Mouse (Mus musculus) forebrain, embryonic 16.5 days (tissue): Measurements from ENCODE around the gene Bdkrb2. TPM values are rescaled to one million over a fixed set of nuclear protein-coding genes. Genes with fewer than 3 reads are reported as not detected.

Source experiments
- ATAC-seq: fragments of 200-750 bp; cut with Nextera tagmentation; 2 replicates; pipeline ENCODE4 v1.8.0; 2017; ENCODE audit warnings: mild to moderate bottlenecking, moderate library complexity
- H3K27ac ChIP-seq: fragments of 300-500 bp; sonication (generic); 2 replicates; pipeline ENCODE4 v1.5.1; 2014; ENCODE audit warnings: low read length, control low read depth
- H3K27me3 ChIP-seq: fragments of 300-500 bp; sonication (generic); replicated peaks from 2 replicates; pipeline ENCODE4 v1.6.1; 2014; ENCODE audit warnings: low read length; ENCODE audit not compliant: control insufficient read depth, insufficient read depth
- H3K36me3 ChIP-seq: fragments of 300-500 bp; sonication (generic); 2 replicates; pipeline ENCODE4 v1.6.1; 2014; ENCODE audit not compliant: control insufficient read depth, insufficient read depth
- H3K4me1 ChIP-seq: fragments of 300-500 bp; sonication (generic); replicated peaks from 2 replicates; pipeline ENCODE4 v1.6.1; 2014; ENCODE audit warnings: low read length; ENCODE audit not compliant: control insufficient read depth, insufficient read depth
- H3K4me2 ChIP-seq: fragments of 300-500 bp; sonication (generic); 2 replicates; pipeline ENCODE4 v1.6.1; 2014; ENCODE audit warnings: mild to moderate bottlenecking, low read length, control low read depth
- H3K4me3 ChIP-seq: fragments of 300-500 bp; sonication (generic); replicated peaks from 2 replicates; pipeline ENCODE4 v1.5.1; 2014; ENCODE audit warnings: mild to moderate bottlenecking, low read length, control low read depth
- H3K9ac ChIP-seq: fragments of 300-500 bp; sonication (generic); replicated peaks from 2 replicates; pipeline ENCODE4 v1.6.1; 2014; ENCODE audit warnings: low read depth, low read length, control low read depth
- H3K9me3 ChIP-seq: fragments of 300-500 bp; sonication (generic); 2 replicates; pipeline ENCODE4 v1.6.1; 2016; ENCODE audit warnings: low read length; ENCODE audit not compliant: control insufficient read depth
- WGBS: fragments of 180-500 bp; shearing (Covaris S2); extraction: QIAGEN DNeasy Blood & Tissue Kit; methylation state at CpG from one replicate; pipeline ENCODE4 v1.1.7; 2014; 5-methylcytosine and 5-hydroxymethylcytosine counted together
- polyA plus RNA-seq: library from polyadenylated mRNA; unstranded; fragments of >200 nt; fragmentation: Nextera tagmentation; extraction: Ambion mirVana; gene quantifications from 2 replicates; pipeline ENCODE4 v1.2.1, GENCODE M21; 2015

Bdkrb2 gene
- polyA plus RNA-seq, 1 experiment from 2014 or later = 0.61 TPM

GRCm38 (mm10) chr12:105544872-105545271, 18.2 kb upstream of the Bdkrb2 start:
- no peak overlapping the region for H3K4me3 ChIP-seq
- WGBS = 86% methylated on average over 7 of the region's 7 CpGs
- no peaks in the 10 kb centered on the region for H3K36me3 ChIP-seq
- H3K4me2 ChIP-seq = no peak overlapping the region
- no peak overlapping the region for H3K9ac ChIP-seq
- H3K4me1 ChIP-seq = no peaks in the 10 kb centered on the region
- no peak overlapping the region for H3K27ac ChIP-seq
- H3K9me3 ChIP-seq = no peaks in the 10 kb centered on the region
- no peaks in the 10 kb centered on the region for H3K27me3 ChIP-seq
- ATAC-seq = no peak

- Histone ChIP-seq H3K9ac (no peak overlapping the region), H3K4me2 (no peak overlapping the region), H3K36me3 (no peaks in the 10 kb centered on the region), H3K27ac (no peak overlapping the region), H3K4me3 (no peak overlapping the region), H3K27me3 (no peaks in the 10 kb centered on the region), H3K4me1 (no peaks in the 10 kb centered on the region), H3K9me3 (no peaks in the 10 kb centered on the region)
- 48% methylated on average over 17 of the region's 17 CpGs for WGBS
- no peak for ATAC-seq
These were observed 17.2 kb upstream of the Bdkrb2 start for GRCm38 (mm10) chr12:105545696-105546435.

GRCm38 (mm10) chr12:105546538-105546937, 16.5 kb upstream of the Bdkrb2 start:
- Histone ChIP-seq H3K36me3 (no peaks in the 10 kb centered on the region), H3K4me1 (peaks cover 2% of the 10 kb centered on the region; the same call in 1 of the 2 replicates), H3K27me3 (no peaks in the 10 kb centered on the region), H3K4me3 (no peak overlapping the region), H3K9ac (no peak overlapping the region), H3K9me3 (no peaks in the 10 kb centered on the region), H3K4me2 (no peak overlapping the region), H3K27ac (no peak overlapping the region)
- WGBS = 80% methylated on average over 6 of the region's 6 CpGs
- no peak for ATAC-seq

GRCm38 (mm10) chr12:105547151-105547550, 15.9 kb upstream of the Bdkrb2 start:
- Histone ChIP-seq H3K9ac (no peak overlapping the region), H3K4me1 (peaks cover 2% of the 10 kb centered on the region; the same call in 1 of the 2 replicates), H3K27ac (no peak overlapping the region), H3K9me3 (no peaks in the 10 kb centered on the region), H3K27me3 (no peaks in the 10 kb centered on the region), H3K36me3 (no peaks in the 10 kb centered on the region), H3K4me3 (no peak overlapping the region), H3K4me2 (no peak overlapping the region)
- 79% methylated on average over 2 of the region's 2 CpGs for WGBS
- no peak for ATAC-seq

GRCm38 (mm10) chr12:105548001-105548400, 15.0 kb upstream of the Bdkrb2 start:
- Histone ChIP-seq H3K9me3 (no peaks in the 10 kb centered on the region), H3K36me3 (no peaks in the 10 kb centered on the region), H3K27ac (no peak overlapping the region), H3K27me3 (no peaks in the 10 kb centered on the region), H3K4me1 (peaks cover 2% of the 10 kb centered on the region; the same call in 1 of the 2 replicates), H3K4me3 (no peak overlapping the region), H3K4me2 (no peak overlapping the region), H3K9ac (no peak overlapping the region)
- no peak for ATAC-seq
- 68% methylated on average over 2 of the region's 2 CpGs for WGBS

- ATAC-seq = no peak
- Histone ChIP-seq H3K27me3 (no peaks in the 10 kb centered on the region), H3K9me3 (no peaks in the 10 kb centered on the region), H3K36me3 (no peaks in the 10 kb centered on the region), H3K27ac (no peak overlapping the region), H3K9ac (no peak overlapping the region), H3K4me3 (no peak overlapping the region), H3K4me2 (no peak overlapping the region), H3K4me1 (peaks cover 2% of the 10 kb centered on the region; the same call in 1 of the 2 replicates)
- 86% methylated on average over 6 of the region's 6 CpGs for WGBS
These were observed 14.1 kb upstream of the Bdkrb2 start for GRCm38 (mm10) chr12:105548881-105549280.

- Histone ChIP-seq H3K9ac (no peak overlapping the region), H3K9me3 (no peaks in the 10 kb centered on the region), H3K4me3 (no peak overlapping the region), H3K27me3 (no peaks in the 10 kb centered on the region), H3K36me3 (no peaks in the 10 kb centered on the region), H3K4me1 (peaks cover 2% of the 10 kb centered on the region; the same call in 1 of the 2 replicates), H3K4me2 (no peak overlapping the region), H3K27ac (no peak overlapping the region)
- WGBS = 83% methylated on average over 4 of the region's 4 CpGs
- no peak for ATAC-seq
These were observed 12.9 kb upstream of the Bdkrb2 start for GRCm38 (mm10) chr12:105549835-105550802.

- WGBS = 45% methylated on average over 6 of the region's 6 CpGs
- ATAC-seq = no peak
- Histone ChIP-seq H3K9ac (no peak overlapping the region), H3K36me3 (no peaks in the 10 kb centered on the region), H3K27ac (no peak overlapping the region), H3K9me3 (no peaks in the 10 kb centered on the region), H3K4me3 (no peak overlapping the region), H3K27me3 (no peaks in the 10 kb centered on the region), H3K4me1 (peaks cover 2% of the 10 kb centered on the region; the same call in 1 of the 2 replicates), H3K4me2 (no peak overlapping the region)
These were observed 11.5 kb upstream of the Bdkrb2 start for GRCm38 (mm10) chr12:105551551-105551989.

GRCm38 (mm10) chr12:105554151-105554772, 8.8 kb upstream of the Bdkrb2 start:
- no peak overlapping the region for H3K4me3 ChIP-seq
- no peak overlapping the region for H3K9ac ChIP-seq
- WGBS = 75% methylated on average over 8 of the region's 8 CpGs
- no peak overlapping the region for H3K27ac ChIP-seq
- no peak overlapping the region for H3K4me2 ChIP-seq
- H3K9me3 ChIP-seq = no peaks in the 10 kb centered on the region
- no peaks in the 10 kb centered on the region for H3K36me3 ChIP-seq
- no peaks in the 10 kb centered on the region for H3K27me3 ChIP-seq
- peaks cover 2% of the 10 kb centered on the region; the same call in 1 of the 2 replicates for H3K4me1 ChIP-seq
- no peak for ATAC-seq
